Mouse (Mus musculus) myocyte (in vitro differentiated cells): Measurements from ENCODE around the gene 9330159F19Rik.

Experiments used
- MAX ChIP-seq: IDR thresholded peaks from one replicate; pipeline ENCODE4 v1.6.1; 2011; ENCODE audit warnings: low read depth, mild to moderate bottlenecking, control low read depth
- POLR2A ChIP-seq: IDR thresholded peaks from one replicate; pipeline ENCODE4 v1.6.1; 2011; ENCODE audit warnings: low read depth, mild to moderate bottlenecking, control low read depth, moderate library complexity; ENCODE audit not compliant: insufficient read length

- TF ChIP-seq POLR2A: no peak
- no peak for TF ChIP-seq MAX
Observed at GRCm38 (mm10) chr10:29181046-29181445, 30.4 kb upstream of the 9330159F19Rik start.
